Mouse (Mus musculus): Measurements from ENCODE around the gene Mtch2. TPM values are rescaled to one million over a fixed set of nuclear protein-coding genes. Genes with fewer than 3 reads are reported as not detected.
A peak's percentile ranks its signal among the peaks of the same experiment; 100 is the strongest.

Gene Mtch2
- polyA plus RNA-seq, 1 experiment from 2014 or later, result 208 TPM

DNA sequence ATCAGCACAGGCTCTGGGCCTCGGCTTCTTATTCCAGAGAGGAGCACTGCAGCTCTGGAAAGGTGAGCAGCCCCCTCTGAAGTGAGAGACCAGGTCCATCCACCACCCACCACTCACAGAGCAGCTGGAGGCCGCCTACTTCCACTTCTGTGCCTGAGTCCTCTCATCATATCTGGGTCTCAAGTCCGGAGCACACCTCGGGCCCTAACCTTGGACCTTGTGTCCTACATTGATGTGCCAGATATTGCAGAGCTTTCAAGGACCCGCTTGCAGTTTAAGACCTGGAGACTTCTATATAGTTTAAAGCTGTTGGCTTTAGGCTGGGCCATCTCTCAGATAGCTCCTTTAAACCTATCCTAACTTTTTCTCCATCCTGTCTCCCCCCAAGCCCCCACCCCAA is 13.5 kb upstream of the Mtch2 start:
- Histone ChIP-seq H3K9ac (no peak overlapping the region), H3K27ac (no peak overlapping the region), H3K4me1 (no peaks in the 10 kb centered on the region), H3K9me3 (no peaks in the 10 kb centered on the region), H3K27me3 (no peaks in the 10 kb centered on the region), H3K36me3 (no peaks in the 10 kb centered on the region), H3K4me3 (no peak overlapping the region), H3K4me2 (no peak overlapping the region)
- WGBS, result 58% methylated on average over 5 of the region's 5 CpGs
- ATAC-seq (ENCODE audit: borderline replicate concordance, extremely low read depth, low FRiP score, low TSS enrichment), result no peak

DNA sequence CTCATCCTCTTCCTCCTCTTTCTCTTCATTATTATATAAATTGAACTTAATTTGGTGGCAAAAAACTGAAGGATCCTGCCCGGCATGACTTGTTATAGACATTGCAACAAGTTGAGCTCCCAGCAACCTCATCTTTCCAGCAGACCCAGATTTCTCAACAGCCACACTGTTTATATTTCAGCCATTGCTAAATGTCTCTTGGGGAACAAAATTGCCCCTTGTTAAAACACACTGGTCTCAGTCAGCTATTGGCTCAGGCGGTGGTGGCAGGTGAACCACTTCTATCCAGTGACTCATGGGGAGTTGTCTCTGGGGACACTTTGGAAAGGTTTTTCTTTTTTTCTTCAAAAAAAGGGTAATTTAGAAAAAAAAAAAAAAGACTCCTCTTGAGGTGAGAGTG is 8.3 kb upstream of the Mtch2 start:
- no peak overlapping the region for H3K27ac ChIP-seq
- H3K9ac ChIP-seq, result no peak overlapping the region
- no peaks in the 10 kb centered on the region for H3K4me1 ChIP-seq
- no peak overlapping the region for H3K4me2 ChIP-seq
- H3K9me3 ChIP-seq, result no peaks in the 10 kb centered on the region
- WGBS, result 75% methylated on average over 2 of the region's 2 CpGs
- H3K36me3 ChIP-seq, result no peaks in the 10 kb centered on the region
- ATAC-seq (ENCODE audit: borderline replicate concordance, extremely low read depth, low FRiP score, low TSS enrichment), result no peak
- H3K4me3 ChIP-seq, result no peak overlapping the region
- no peaks in the 10 kb centered on the region for H3K27me3 ChIP-seq

GRCm38 (mm10) chr2:90843666-90844065 is 3.3 kb upstream of the Mtch2 start:
- Histone ChIP-seq H3K9me3 (no peaks in the 10 kb centered on the region), H3K27me3 (no peaks in the 10 kb centered on the region), H3K4me2 (no peak overlapping the region), H3K36me3 (no peaks in the 10 kb centered on the region), H3K9ac (no peak overlapping the region), H3K27ac (no peak overlapping the region), H3K4me1 (peaks cover 15% of the 10 kb centered on the region), H3K4me3 (no peak overlapping the region)
- WGBS, result 61% methylated on average over 1 of the region's 1 CpGs
- ATAC-seq (ENCODE audit: borderline replicate concordance, extremely low read depth, low FRiP score, low TSS enrichment), result no peak

DNA sequence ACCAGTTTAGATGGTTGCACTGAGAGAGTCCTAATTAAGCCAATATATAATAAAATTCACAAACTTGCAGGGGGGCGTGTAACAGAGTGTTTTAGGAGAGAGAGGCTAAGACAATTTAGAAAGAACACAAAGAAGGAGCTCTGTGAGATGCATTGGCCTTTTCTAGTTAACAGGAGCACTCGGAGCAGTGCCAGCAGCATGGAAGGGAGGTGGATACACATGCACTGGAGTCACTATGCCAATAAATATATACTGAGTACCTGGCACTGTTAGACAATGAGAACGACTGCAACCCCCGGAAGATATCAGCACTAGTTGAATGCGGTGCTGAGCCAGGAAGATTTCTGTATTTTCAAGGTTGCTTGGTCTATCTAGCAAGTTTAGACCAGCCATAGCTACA is 2.7 kb upstream of the Mtch2 start:
- Histone ChIP-seq H3K4me3 (no peak overlapping the region), H3K9ac (no peak overlapping the region), H3K9me3 (no peaks in the 10 kb centered on the region), H3K4me2 (no peak overlapping the region), H3K4me1 (peaks cover 16% of the 10 kb centered on the region), H3K36me3 (no peaks in the 10 kb centered on the region), H3K27me3 (no peaks in the 10 kb centered on the region), H3K27ac (no peak overlapping the region)
- 69% methylated on average over 5 of the region's 5 CpGs for WGBS
- ATAC-seq (ENCODE audit: borderline replicate concordance, extremely low read depth, low FRiP score, low TSS enrichment), result no peak

DNA sequence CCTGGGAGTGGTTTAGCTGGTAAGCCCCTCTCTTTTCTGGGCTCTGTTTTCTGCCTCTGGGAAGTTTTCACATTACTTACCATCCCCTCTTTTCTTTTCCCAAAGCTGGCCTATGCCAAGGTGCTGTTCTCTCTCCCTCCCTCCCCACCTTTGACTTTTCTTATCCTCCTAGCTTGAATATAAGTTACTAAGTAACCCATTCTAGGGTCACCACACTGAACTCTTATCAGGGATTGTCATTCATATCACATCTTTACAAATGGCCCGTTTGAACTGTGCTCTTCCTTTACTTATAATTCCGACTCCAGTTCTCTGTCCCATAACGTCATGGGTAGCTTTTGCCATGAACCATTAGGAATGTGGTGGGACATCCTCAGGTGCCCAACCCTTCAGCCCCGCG is 1.7 kb upstream of the Mtch2 start:
- Histone ChIP-seq H3K27ac (no peak overlapping the region), H3K4me1 (peaks cover 16% of the 10 kb centered on the region), H3K27me3 (no peaks in the 10 kb centered on the region), H3K4me2 (no peak overlapping the region), H3K4me3 (no peak overlapping the region), H3K36me3 (peaks cover 2% of the 10 kb centered on the region; the same call in 1 of the 2 replicates), H3K9me3 (no peaks in the 10 kb centered on the region), H3K9ac (no peak overlapping the region)
- ATAC-seq (ENCODE audit: borderline replicate concordance, extremely low read depth, low FRiP score, low TSS enrichment), result no peak
- WGBS, result 57% methylated on average over 5 of the region's 5 CpGs

- Histone ChIP-seq H3K27me3 (no peaks in the 10 kb centered on the region), H3K4me3 (peak overlapping the region; percentile 68), H3K9me3 (no peaks in the 10 kb centered on the region), H3K4me1 (peaks cover 16% of the 10 kb centered on the region), H3K4me2 (peak overlapping the region; percentile 77), H3K9ac (peak overlapping the region; percentile 48), H3K27ac (no peak overlapping the region), H3K36me3 (peaks cover 11% of the 10 kb centered on the region)
- 42% methylated on average over 6 of the region's 6 CpGs for WGBS
- ATAC-seq (ENCODE audit: borderline replicate concordance, extremely low read depth, low FRiP score, low TSS enrichment), result no peak
Measured at GRCm38 (mm10) chr2:90846171-90846570, 784 bp upstream of the Mtch2 start.

DNA sequence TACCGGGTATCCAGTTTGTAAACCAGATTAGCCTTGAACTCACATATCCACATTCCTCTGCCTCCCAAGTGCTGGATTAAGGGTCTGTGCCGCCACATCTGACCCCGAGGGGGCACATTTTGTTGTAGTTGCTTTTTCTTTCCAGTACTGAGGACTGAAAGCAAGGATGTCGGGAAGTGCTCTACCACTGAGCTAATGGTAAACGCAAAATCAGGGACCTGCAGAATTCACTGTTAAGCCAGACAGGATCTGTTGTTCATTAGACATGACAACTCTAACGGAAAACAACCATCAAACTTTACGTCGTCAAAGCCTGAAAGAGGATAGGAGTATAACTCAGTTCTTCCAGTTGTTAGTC is 379 bp upstream of the Mtch2 start:
- H3K9me3 ChIP-seq, result no peaks in the 10 kb centered on the region
- peak overlapping the region; percentile 48 for H3K9ac ChIP-seq
- peak overlapping the region; percentile 68 for H3K4me3 ChIP-seq
- peaks cover 16% of the 10 kb centered on the region for H3K4me1 ChIP-seq
- 0% methylated on average over 8 of the region's 8 CpGs for WGBS
- peaks cover 15% of the 10 kb centered on the region for H3K36me3 ChIP-seq
- peak overlapping the region; percentile 77 for H3K4me2 ChIP-seq
- peak overlapping the region; percentile 58 for H3K27ac ChIP-seq
- no peaks in the 10 kb centered on the region for H3K27me3 ChIP-seq
- no peak; the same call in 1 of the 2 replicates for ATAC-seq (ENCODE audit: borderline replicate concordance, extremely low read depth, low FRiP score, low TSS enrichment)

DNA sequence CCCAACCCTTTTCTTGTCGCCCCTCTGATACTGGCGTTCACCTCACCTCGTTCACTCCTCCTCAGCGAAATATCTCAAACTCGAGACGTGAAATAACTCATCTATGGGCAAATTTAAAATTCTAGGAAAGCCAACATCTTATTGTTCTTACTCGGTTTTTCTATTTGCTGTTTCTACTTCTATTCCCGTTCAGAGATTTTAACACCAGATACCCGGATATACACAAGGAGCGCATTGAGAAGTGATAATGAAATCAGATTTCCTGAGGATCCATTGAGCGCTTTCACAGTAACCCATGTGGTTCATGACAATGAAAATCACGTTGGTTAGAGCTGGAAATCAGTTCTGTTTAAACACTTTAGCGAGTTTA is 711 bp downstream of the Mtch2 start:
- Histone ChIP-seq H3K4me3 (peak overlapping the region; percentile 68), H3K36me3 (peaks cover 24% of the 10 kb centered on the region), H3K27me3 (no peaks in the 10 kb centered on the region), H3K4me2 (peak overlapping the region; percentile 77), H3K9ac (peak overlapping the region; percentile 76), H3K9me3 (no peaks in the 10 kb centered on the region), H3K27ac (peak overlapping the region; percentile 64), H3K4me1 (peaks cover 16% of the 10 kb centered on the region)
- WGBS, result under 1% methylated on average over 13 of the region's 13 CpGs
- ATAC-seq (ENCODE audit: borderline replicate concordance, extremely low read depth, low FRiP score, low TSS enrichment), result no peak

DNA sequence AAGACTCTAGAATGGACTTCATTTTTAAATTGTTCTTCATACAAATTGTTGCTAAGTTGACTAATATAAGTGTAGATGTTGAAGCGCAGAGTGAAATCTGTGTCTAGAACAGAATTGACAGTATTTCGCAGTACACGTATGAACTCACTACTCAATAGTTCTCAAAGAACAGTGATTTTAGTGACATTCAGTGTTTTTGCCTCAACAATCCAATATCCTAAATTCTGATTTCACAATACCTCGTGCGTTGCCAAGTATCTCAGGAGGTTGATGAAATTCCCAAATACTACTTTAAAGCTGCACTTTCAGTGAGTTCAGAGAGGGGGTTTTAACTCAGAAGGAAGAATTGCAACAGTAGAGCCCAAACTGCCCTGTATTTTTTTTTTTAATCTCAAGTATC is 1.4 kb downstream of the Mtch2 start:
- Histone ChIP-seq H3K9ac (peak overlapping the region; percentile 76), H3K36me3 (peaks cover 31% of the 10 kb centered on the region), H3K9me3 (no peaks in the 10 kb centered on the region), H3K27ac (no peak overlapping the region), H3K4me2 (peak overlapping the region; percentile 77), H3K4me3 (peak overlapping the region; percentile 68), H3K4me1 (peaks cover 16% of the 10 kb centered on the region), H3K27me3 (no peaks in the 10 kb centered on the region)
- WGBS, result 70% methylated on average over 5 of the region's 5 CpGs
- no peak for ATAC-seq (ENCODE audit: borderline replicate concordance, extremely low read depth, low FRiP score, low TSS enrichment)

DNA sequence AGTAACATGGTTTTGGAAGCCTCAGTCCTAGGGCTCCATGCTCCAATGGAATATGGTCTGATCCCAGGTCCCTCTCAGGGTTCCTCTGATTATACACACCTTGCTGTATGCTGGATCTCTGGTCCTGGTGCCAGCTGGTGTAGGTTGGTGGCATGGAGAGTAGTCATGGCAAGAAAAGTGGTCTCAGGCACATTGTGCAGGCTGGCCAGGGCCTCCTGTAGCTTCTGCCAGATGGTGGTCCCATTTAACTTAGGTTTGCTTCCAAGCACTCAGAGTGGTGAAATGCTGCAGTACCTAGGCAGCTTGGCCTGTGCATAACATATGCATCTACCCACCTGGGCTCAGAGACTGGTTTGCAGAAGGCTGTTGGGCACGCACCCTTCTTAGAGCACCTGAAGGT is 3.4 kb downstream of the Mtch2 start:
- Histone ChIP-seq H3K9me3 (no peaks in the 10 kb centered on the region), H3K4me3 (no peak overlapping the region), H3K27ac (no peak overlapping the region), H3K4me1 (peaks cover 16% of the 10 kb centered on the region), H3K36me3 (peaks cover 46% of the 10 kb centered on the region), H3K9ac (no peak overlapping the region), H3K27me3 (no peaks in the 10 kb centered on the region), H3K4me2 (no peak overlapping the region)
- no peak for ATAC-seq (ENCODE audit: borderline replicate concordance, extremely low read depth, low FRiP score, low TSS enrichment)
- 100% methylated on average over 1 of the region's 1 CpGs for WGBS

GRCm38 (mm10) chr2:90861486-90861885 is 14.5 kb downstream of the Mtch2 start:
- ATAC-seq (ENCODE audit: borderline replicate concordance, extremely low read depth, low FRiP score, low TSS enrichment), result no peak
- Histone ChIP-seq H3K27me3 (no peaks in the 10 kb centered on the region), H3K4me1 (no peaks in the 10 kb centered on the region), H3K27ac (no peak overlapping the region), H3K9me3 (no peaks in the 10 kb centered on the region), H3K4me2 (no peak overlapping the region), H3K36me3 (peaks cover 65% of the 10 kb centered on the region), H3K4me3 (no peak overlapping the region), H3K9ac (no peak overlapping the region)
- 95% methylated on average over 2 of the region's 2 CpGs for WGBS

GRCm38 (mm10) chr2:90864184-90864583 is 17.2 kb downstream of the Mtch2 start:
- Histone ChIP-seq H3K9me3 (no peaks in the 10 kb centered on the region), H3K27me3 (no peaks in the 10 kb centered on the region), H3K36me3 (peaks cover 62% of the 10 kb centered on the region), H3K4me3 (no peak overlapping the region), H3K9ac (no peak overlapping the region), H3K4me1 (no peaks in the 10 kb centered on the region), H3K27ac (no peak overlapping the region), H3K4me2 (no peak overlapping the region)
- ATAC-seq (ENCODE audit: borderline replicate concordance, extremely low read depth, low FRiP score, low TSS enrichment), result no peak

DNA sequence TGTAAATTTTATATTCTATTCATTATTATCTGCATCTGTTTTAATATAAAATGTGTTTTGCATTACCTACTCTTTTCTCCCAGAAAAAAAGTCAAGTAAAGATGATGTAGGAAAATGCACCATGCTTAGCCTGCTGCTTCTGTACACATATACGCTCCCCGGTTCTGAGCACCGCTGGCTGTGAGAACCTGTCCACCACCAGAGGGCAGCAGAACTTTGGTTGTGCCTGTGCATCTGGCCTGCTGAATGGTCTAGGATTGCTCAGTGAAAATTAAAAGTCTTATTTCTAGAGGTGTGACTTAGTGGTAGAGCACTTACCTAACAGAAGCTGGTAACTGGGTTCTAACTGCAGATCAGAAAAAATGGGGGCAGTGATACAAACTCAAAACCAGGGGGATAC is 19.6 kb downstream of the Mtch2 start:
- Histone ChIP-seq H3K4me2 (no peak overlapping the region), H3K27ac (no peak overlapping the region), H3K27me3 (no peaks in the 10 kb centered on the region), H3K9ac (no peak overlapping the region), H3K4me1 (peaks cover 17% of the 10 kb centered on the region; the same call in 1 of the 2 replicates), H3K9me3 (no peaks in the 10 kb centered on the region), H3K36me3 (peaks cover 44% of the 10 kb centered on the region), H3K4me3 (no peak overlapping the region)
- ATAC-seq (ENCODE audit: borderline replicate concordance, extremely low read depth, low FRiP score, low TSS enrichment), result peak; percentile 81; the same call in 1 of the 2 replicates
- WGBS, result 19% methylated on average over 3 of the region's 3 CpGs
